Mouse (Mus musculus): Measurements from ENCODE around the gene Prss16. TPM values are rescaled to one million over a fixed set of nuclear protein-coding genes. Genes with fewer than 3 reads are reported as not detected.

Gene Prss16
- polyA plus RNA-seq, 1 experiment from 2014 or later = 10.0 TPM

DNA sequence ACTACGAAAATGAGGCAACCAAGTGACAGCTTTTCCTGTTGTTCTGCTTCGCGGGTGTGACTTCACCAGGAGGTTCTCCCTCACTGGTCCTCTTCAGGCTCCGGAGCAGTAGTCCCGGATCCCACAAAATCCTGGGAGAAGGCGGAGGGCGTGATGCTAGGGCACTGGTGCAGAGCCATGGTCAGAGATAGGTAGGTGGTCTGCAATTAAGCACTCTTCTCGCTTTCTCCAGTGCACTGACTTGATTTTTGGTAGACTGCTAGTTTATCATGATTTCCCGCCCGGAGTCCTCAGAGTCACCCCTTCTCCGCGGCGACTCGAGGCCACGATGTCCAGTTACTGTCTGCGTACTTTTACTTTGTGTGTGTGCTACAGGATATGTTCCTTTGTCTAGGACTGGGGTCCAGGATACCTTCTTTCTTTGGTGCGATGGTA is 4.9 kb upstream of the Prss16 start:
- no peak; the same call in 1 of the 2 replicates for ATAC-seq (ENCODE audit: low read depth)
- Histone ChIP-seq H3K9ac (ENCODE audit: low read length) (peak overlapping the region; percentile 39; the same call in 1 of the 2 replicates), H3K36me3 (ENCODE audit: control insufficient read depth, insufficient read depth, low read length) (no peaks in the 10 kb centered on the region), H3K27me3 (ENCODE audit: control insufficient read depth, insufficient read depth, low read depth, low read length) (peaks cover 43% of the 10 kb centered on the region), H3K4me1 (replicated peaks; ENCODE audit: control insufficient read depth, insufficient read depth, low read length) (peaks cover 10% of the 10 kb centered on the region; the same call in 1 of the 2 replicates), H3K4me2 (ENCODE audit: low read depth, low read length) (peak overlapping the region; percentile 54), H3K27ac (ENCODE audit: low read length) (no peak overlapping the region), H3K4me3 (ENCODE audit: low read length) (peak overlapping the region; percentile 36), H3K9me3 (ENCODE audit: control insufficient read depth, low read length) (peaks cover 4% of the 10 kb centered on the region; the same call in 1 of the 2 replicates)
- WGBS = 10% methylated on average over 17 of the region's 17 CpGs

DNA sequence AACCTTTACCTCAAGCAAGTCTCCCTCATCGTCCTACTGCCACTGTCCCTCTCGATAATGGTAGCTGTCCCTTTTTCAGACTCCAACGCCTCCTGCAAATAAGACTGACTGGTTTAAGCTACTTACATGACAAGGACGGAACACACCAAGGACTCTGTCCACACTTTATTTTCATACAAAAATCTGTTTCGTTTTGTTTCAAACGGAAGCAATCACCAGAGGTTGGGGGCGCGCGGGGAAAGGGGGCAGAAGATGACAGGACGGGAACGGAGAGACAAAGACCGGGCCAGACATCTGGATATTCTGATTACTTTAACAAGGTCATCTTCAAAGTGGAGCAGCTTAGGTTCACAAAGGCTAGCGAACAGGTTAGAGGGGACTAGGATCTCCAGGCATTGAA is 4.2 kb upstream of the Prss16 start:
- H3K27me3 ChIP-seq (ENCODE audit: control insufficient read depth, insufficient read depth, low read depth, low read length) = peaks cover 49% of the 10 kb centered on the region
- 15% methylated on average over 13 of the region's 13 CpGs for WGBS
- H3K27ac ChIP-seq (ENCODE audit: low read length) = no peak overlapping the region
- peaks cover 10% of the 10 kb centered on the region; the same call in 1 of the 2 replicates for H3K4me1 ChIP-seq (replicated peaks; ENCODE audit: control insufficient read depth, insufficient read depth, low read length)
- H3K9me3 ChIP-seq (ENCODE audit: control insufficient read depth, low read length) = peaks cover 4% of the 10 kb centered on the region; the same call in 1 of the 2 replicates
- peak overlapping the region; percentile 15; the same call in 1 of the 2 replicates for H3K9ac ChIP-seq (ENCODE audit: low read length)
- peak overlapping the region; percentile 36 for H3K4me3 ChIP-seq (ENCODE audit: low read length)
- H3K36me3 ChIP-seq (ENCODE audit: control insufficient read depth, insufficient read depth, low read length) = no peaks in the 10 kb centered on the region
- peak overlapping the region; percentile 54 for H3K4me2 ChIP-seq (ENCODE audit: low read depth, low read length)
- ATAC-seq (ENCODE audit: low read depth) = no peak

- Histone ChIP-seq H3K27ac (ENCODE audit: low read length) (no peak overlapping the region), H3K4me1 (replicated peaks; ENCODE audit: control insufficient read depth, insufficient read depth, low read length) (peaks cover 16% of the 10 kb centered on the region), H3K4me2 (ENCODE audit: low read depth, low read length) (no peak overlapping the region), H3K36me3 (ENCODE audit: control insufficient read depth, insufficient read depth, low read length) (no peaks in the 10 kb centered on the region), H3K9ac (ENCODE audit: low read length) (no peak overlapping the region), H3K9me3 (ENCODE audit: control insufficient read depth, low read length) (no peaks in the 10 kb centered on the region), H3K4me3 (ENCODE audit: low read length) (no peak overlapping the region), H3K27me3 (ENCODE audit: control insufficient read depth, insufficient read depth, low read depth, low read length) (peaks cover 74% of the 10 kb centered on the region)
- 73% methylated on average over 3 of the region's 3 CpGs for WGBS
- ATAC-seq (ENCODE audit: low read depth) = no peak
Measured at GRCm38 (mm10) chr13:22008707-22009106, 835 bp downstream of the Prss16 start.

- Histone ChIP-seq H3K27ac (ENCODE audit: low read length) (no peak overlapping the region), H3K9me3 (ENCODE audit: control insufficient read depth, low read length) (no peaks in the 10 kb centered on the region), H3K4me3 (ENCODE audit: low read length) (no peak overlapping the region), H3K4me1 (replicated peaks; ENCODE audit: control insufficient read depth, insufficient read depth, low read length) (peaks cover 15% of the 10 kb centered on the region), H3K4me2 (ENCODE audit: low read depth, low read length) (no peak overlapping the region), H3K9ac (ENCODE audit: low read length) (no peak overlapping the region), H3K36me3 (ENCODE audit: control insufficient read depth, insufficient read depth, low read length) (no peaks in the 10 kb centered on the region), H3K27me3 (ENCODE audit: control insufficient read depth, insufficient read depth, low read depth, low read length) (peaks cover 76% of the 10 kb centered on the region)
- no peak for ATAC-seq (ENCODE audit: low read depth)
- 47% methylated on average over 7 of the region's 7 CpGs for WGBS
Measured at GRCm38 (mm10) chr13:22007872-22008271, 1.7 kb downstream of the Prss16 start.

DNA sequence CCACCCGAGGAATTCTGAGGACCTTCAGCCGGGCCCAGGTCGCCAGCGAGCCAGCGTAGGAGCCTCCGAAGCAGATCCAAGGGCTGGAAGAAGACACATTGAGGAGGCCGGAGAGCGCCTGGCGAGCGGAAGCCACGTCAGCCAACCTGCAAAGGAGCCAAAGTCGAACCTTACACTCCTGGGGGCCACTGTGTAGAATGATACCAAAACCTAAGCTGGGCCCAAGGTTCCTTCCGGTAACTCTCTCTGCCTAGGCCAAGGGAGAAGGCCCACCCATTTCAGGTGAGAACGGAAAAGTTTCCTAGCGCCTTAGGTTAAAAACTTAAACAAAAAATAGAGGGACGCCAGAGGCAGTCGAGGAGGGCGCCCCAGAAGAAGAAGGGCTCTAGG is 2.4 kb downstream of the Prss16 start:
- no peak for ATAC-seq (ENCODE audit: low read depth)
- WGBS = 3% methylated on average over 18 of the region's 18 CpGs
- H3K4me1 ChIP-seq (replicated peaks; ENCODE audit: control insufficient read depth, insufficient read depth, low read length) = peaks cover 15% of the 10 kb centered on the region
- no peaks in the 10 kb centered on the region for H3K9me3 ChIP-seq (ENCODE audit: control insufficient read depth, low read length)
- no peaks in the 10 kb centered on the region for H3K36me3 ChIP-seq (ENCODE audit: control insufficient read depth, insufficient read depth, low read length)
- peak overlapping the region; percentile 60 for H3K9ac ChIP-seq (ENCODE audit: low read length)
- H3K27me3 ChIP-seq (ENCODE audit: control insufficient read depth, insufficient read depth, low read depth, low read length) = peaks cover 72% of the 10 kb centered on the region
- peak overlapping the region; percentile 99 for H3K4me2 ChIP-seq (ENCODE audit: low read depth, low read length)
- H3K27ac ChIP-seq (ENCODE audit: low read length) = no peak overlapping the region
- H3K4me3 ChIP-seq (ENCODE audit: low read length) = peak overlapping the region; percentile 70

- H3K4me2 ChIP-seq (ENCODE audit: low read depth, low read length) = peak overlapping the region; percentile 99
- WGBS = under 1% methylated on average over 38 of the region's 38 CpGs
- H3K27me3 ChIP-seq (ENCODE audit: control insufficient read depth, insufficient read depth, low read depth, low read length) = peaks cover 70% of the 10 kb centered on the region
- peak; percentile 95 for ATAC-seq (ENCODE audit: low read depth)
- peak overlapping the region; percentile 46 for H3K27ac ChIP-seq (ENCODE audit: low read length)
- peak overlapping the region; percentile 64 for H3K9ac ChIP-seq (ENCODE audit: low read length)
- H3K4me3 ChIP-seq (ENCODE audit: low read length) = peak overlapping the region; percentile 70
- H3K36me3 ChIP-seq (ENCODE audit: control insufficient read depth, insufficient read depth, low read length) = no peaks in the 10 kb centered on the region
- H3K4me1 ChIP-seq (replicated peaks; ENCODE audit: control insufficient read depth, insufficient read depth, low read length) = peaks cover 15% of the 10 kb centered on the region
- no peaks in the 10 kb centered on the region for H3K9me3 ChIP-seq (ENCODE audit: control insufficient read depth, low read length)
Measured at GRCm38 (mm10) chr13:22006334-22007120, 3.0 kb downstream of the Prss16 start.

GRCm38 (mm10) chr13:22005605-22006333 is 3.8 kb downstream of the Prss16 start:
- Histone ChIP-seq H3K9me3 (ENCODE audit: control insufficient read depth, low read length) (no peaks in the 10 kb centered on the region), H3K9ac (ENCODE audit: low read length) (peak overlapping the region; percentile 64), H3K4me3 (ENCODE audit: low read length) (peak overlapping the region; percentile 70), H3K27ac (ENCODE audit: low read length) (peak overlapping the region; percentile 46), H3K36me3 (ENCODE audit: control insufficient read depth, insufficient read depth, low read length) (no peaks in the 10 kb centered on the region), H3K4me1 (replicated peaks; ENCODE audit: control insufficient read depth, insufficient read depth, low read length) (peaks cover 15% of the 10 kb centered on the region), H3K27me3 (ENCODE audit: control insufficient read depth, insufficient read depth, low read depth, low read length) (peaks cover 75% of the 10 kb centered on the region), H3K4me2 (ENCODE audit: low read depth, low read length) (peak overlapping the region; percentile 99)
- WGBS = under 1% methylated on average over 45 of the region's 45 CpGs
- ATAC-seq (ENCODE audit: low read depth) = peak; percentile 92

GRCm38 (mm10) chr13:22001823-22002222 is 7.7 kb downstream of the Prss16 start:
- no peak for ATAC-seq (ENCODE audit: low read depth)
- 0 out of 2 replicates have a peak overlapping the region, but pooled peaks have one; percentile 18 for H3K4me2 ChIP-seq (ENCODE audit: low read depth, low read length)

DNA sequence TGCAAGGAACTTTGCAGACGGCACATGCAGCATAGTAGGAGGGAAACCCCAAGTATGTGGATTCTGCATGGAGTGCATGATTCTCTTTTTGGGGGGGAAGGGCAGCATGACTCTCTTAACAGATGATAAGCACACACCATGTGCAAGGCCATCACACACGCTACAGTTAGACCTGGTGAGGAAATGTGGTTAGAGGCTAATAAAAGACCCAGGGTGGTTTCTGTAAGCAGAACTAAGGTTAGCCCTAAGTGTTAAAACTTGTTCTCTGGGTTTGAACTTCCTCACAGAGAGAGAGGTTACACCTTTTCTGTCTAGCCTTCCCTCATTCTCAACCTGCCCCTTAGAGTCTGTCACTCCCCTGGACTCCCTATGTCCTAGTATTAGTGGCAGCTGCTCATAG is 8.2 kb downstream of the Prss16 start:
- Histone ChIP-seq H3K4me1 (replicated peaks; ENCODE audit: control insufficient read depth, insufficient read depth, low read length) (peaks cover 13% of the 10 kb centered on the region), H3K9ac (ENCODE audit: low read length) (no peak overlapping the region), H3K27ac (ENCODE audit: low read length) (no peak overlapping the region), H3K4me3 (ENCODE audit: low read length) (no peak overlapping the region), H3K9me3 (ENCODE audit: control insufficient read depth, low read length) (no peaks in the 10 kb centered on the region), H3K27me3 (ENCODE audit: control insufficient read depth, insufficient read depth, low read depth, low read length) (peaks cover 69% of the 10 kb centered on the region), H3K36me3 (ENCODE audit: control insufficient read depth, insufficient read depth, low read length) (no peaks in the 10 kb centered on the region), H3K4me2 (ENCODE audit: low read depth, low read length) (0 out of 2 replicates have a peak overlapping the region, but pooled peaks have one; percentile 18)
- WGBS = 57% methylated on average over 2 of the region's 2 CpGs
- no peak for ATAC-seq (ENCODE audit: low read depth)

More at GRCm38 (mm10) chr13:22001823-22002222, 7.7 kb downstream of the Prss16 start:
- 13% methylated on average over 5 of the region's 5 CpGs for WGBS
- H3K27ac ChIP-seq (ENCODE audit: low read length) = no peak overlapping the region
- H3K36me3 ChIP-seq (ENCODE audit: control insufficient read depth, insufficient read depth, low read length) = no peaks in the 10 kb centered on the region
- no peak overlapping the region for H3K9ac ChIP-seq (ENCODE audit: low read length)
- peaks cover 69% of the 10 kb centered on the region for H3K27me3 ChIP-seq (ENCODE audit: control insufficient read depth, insufficient read depth, low read depth, low read length)
- H3K9me3 ChIP-seq (ENCODE audit: control insufficient read depth, low read length) = no peaks in the 10 kb centered on the region
- peaks cover 13% of the 10 kb centered on the region for H3K4me1 ChIP-seq (replicated peaks; ENCODE audit: control insufficient read depth, insufficient read depth, low read length)
- H3K4me3 ChIP-seq (ENCODE audit: low read length) = no peak overlapping the region

All from lung, embryonic 16.5 days (tissue).